Mouse (Mus musculus) testis, adult 2 months (tissue): ENCODE results near the gene Hal. TPM values are rescaled to one million over a fixed set of nuclear protein-coding genes. Genes with fewer than 3 reads are reported as not detected.

Source experiments
- H3K27ac ChIP-seq: fragments of 200-500 bp; 2 replicates; pipeline ENCODE4 v1.5.1; 2012; ENCODE audit warnings: low read depth, low read length; ENCODE audit not compliant: control insufficient read depth, insufficient read depth
- H3K27me3 ChIP-seq: fragments of 200-500 bp; 2 replicates; pipeline ENCODE4 v1.6.1; 2012; ENCODE audit warnings: mild to moderate bottlenecking, low read length, moderate library complexity; ENCODE audit not compliant: control insufficient read depth, insufficient read depth
- H3K36me3 ChIP-seq: fragments of 200-500 bp; 2 replicates; pipeline ENCODE4 v1.6.1; 2012; ENCODE audit warnings: mild to moderate bottlenecking, low read length; ENCODE audit not compliant: control insufficient read depth, insufficient read depth
- H3K4me1 ChIP-seq: fragments of 200-500 bp; 2 replicates; pipeline ENCODE4 v1.6.1; 2012; ENCODE audit warnings: low read length; ENCODE audit not compliant: control insufficient read depth, insufficient read depth
- H3K4me3 ChIP-seq: fragments of 200-500 bp; 2 replicates; pipeline ENCODE4 v1.5.1; 2012; ENCODE audit warnings: low read depth, mild to moderate bottlenecking, low read length, moderate library complexity, mixed read lengths; ENCODE audit not compliant: control insufficient read depth
- CTCF ChIP-seq: fragments of 200-500 bp; IDR thresholded peaks from 2 replicates; pipeline ENCODE4 v1.5.1; 2012; ENCODE audit warnings: low read depth, mild to moderate bottlenecking, inconsistent platforms, low read length, moderate library complexity; ENCODE audit not compliant: control insufficient read depth, insufficient read depth, insufficient replicate concordance
- POLR2A ChIP-seq: fragments of 200-500 bp; IDR thresholded peaks from 2 replicates; pipeline ENCODE4 v1.6.1; 2012; ENCODE audit warnings: low read depth, mild to moderate bottlenecking, inconsistent platforms, low read length, moderate library complexity; ENCODE audit not compliant: control insufficient read depth
- polyA plus RNA-seq: library from polyadenylated mRNA; depleted of rRNA; stranded (reverse); fragments of >200 nt; gene quantifications from 2 replicates; pipeline ENCODE4 v1.2.3, GENCODE M21; 2012; rRNA removed

Hal gene
- polyA plus RNA-seq: 1.3 and 1.6 TPM in 2 replicates

- Histone ChIP-seq H3K27me3 (no peaks in the 10 kb centered on the region), H3K36me3 (no peaks in the 10 kb centered on the region), H3K27ac (no peak within 1 kb of the TSS), H3K4me3 (no peak within 1 kb of the TSS), H3K4me1 (no peaks in the 10 kb centered on the region)
- TF ChIP-seq POLR2A: no peak
- TF ChIP-seq CTCF: no peak
These were observed at the start of gene Hal for GRCm38 (mm10) chr10:93488066-93488827. TSS of gene Hal (plus strand) at chr10:93488768.

- Histone ChIP-seq H3K36me3 (no peaks in the 10 kb centered on the region), H3K27me3 (no peaks in the 10 kb centered on the region), H3K4me3 (no peak overlapping the region), H3K4me1 (peaks cover 6% of the 10 kb centered on the region; the same call in 1 of the 2 replicates), H3K27ac (no peak overlapping the region)
- no peak for TF ChIP-seq POLR2A
- TF ChIP-seq CTCF: no peak
These were observed 47.1 kb upstream of the Hal start for GRCm38 (mm10) chr10:93441501-93441900.

- H3K4me3 ChIP-seq: no peak overlapping the region
- no peaks in the 10 kb centered on the region for H3K27me3 ChIP-seq
- H3K27ac ChIP-seq: no peak overlapping the region
- TF ChIP-seq POLR2A (no peak), CTCF (no peak)
- H3K36me3 ChIP-seq: no peaks in the 10 kb centered on the region
- peaks cover 6% of the 10 kb centered on the region; the same call in 1 of the 2 replicates for H3K4me1 ChIP-seq
These were observed 46.4 kb upstream of the Hal start for GRCm38 (mm10) chr10:93442183-93442582.

GRCm38 (mm10) chr10:93444407-93444806, 44.2 kb upstream of the Hal start:
- no peak for TF ChIP-seq CTCF
- TF ChIP-seq POLR2A: no peak
- Histone ChIP-seq H3K4me3 (no peak overlapping the region), H3K27me3 (no peaks in the 10 kb centered on the region), H3K4me1 (peaks cover 6% of the 10 kb centered on the region; the same call in 1 of the 2 replicates), H3K27ac (no peak overlapping the region), H3K36me3 (no peaks in the 10 kb centered on the region)

- H3K27ac ChIP-seq: no peak overlapping the region
- TF ChIP-seq POLR2A: no peak
- no peak for TF ChIP-seq CTCF
These were observed 41.2 kb upstream of the Hal start for GRCm38 (mm10) chr10:93447398-93447797.

GRCm38 (mm10) chr10:93454652-93455014, 33.9 kb upstream of the Hal start:
- TF ChIP-seq CTCF (no peak), POLR2A (no peak)
- no peak overlapping the region for H3K4me3 ChIP-seq
- H3K27ac ChIP-seq: no peak overlapping the region
- no peaks in the 10 kb centered on the region for H3K36me3 ChIP-seq
- peaks cover 2% of the 10 kb centered on the region; the same call in 1 of the 2 replicates for H3K4me1 ChIP-seq
- H3K27me3 ChIP-seq: no peaks in the 10 kb centered on the region

More at GRCm38 (mm10) chr10:93447398-93447797, 41.2 kb upstream of the Hal start:
- Histone ChIP-seq H3K27me3 (no peaks in the 10 kb centered on the region), H3K4me1 (peaks cover 8% of the 10 kb centered on the region), H3K4me3 (no peak overlapping the region), H3K36me3 (no peaks in the 10 kb centered on the region)

- H3K27me3 ChIP-seq: no peaks in the 10 kb centered on the region
- no peak for TF ChIP-seq POLR2A
- no peak for TF ChIP-seq CTCF
- peaks cover 2% of the 10 kb centered on the region for H3K36me3 ChIP-seq
- no peaks in the 10 kb centered on the region for H3K4me1 ChIP-seq
- no peak overlapping the region for H3K4me3 ChIP-seq
- no peak overlapping the region for H3K27ac ChIP-seq
These were observed 28.5 kb upstream of the Hal start for GRCm38 (mm10) chr10:93460106-93460505.
